Mouse (Mus musculus): ENCODE results near the gene Arhgap25. TPM values are rescaled to one million over a fixed set of nuclear protein-coding genes. Genes with fewer than 3 reads are reported as not detected.

Arhgap25 gene
- polyA plus RNA-seq, 1 experiment from 2014 or later, result 1.6 TPM

DNA sequence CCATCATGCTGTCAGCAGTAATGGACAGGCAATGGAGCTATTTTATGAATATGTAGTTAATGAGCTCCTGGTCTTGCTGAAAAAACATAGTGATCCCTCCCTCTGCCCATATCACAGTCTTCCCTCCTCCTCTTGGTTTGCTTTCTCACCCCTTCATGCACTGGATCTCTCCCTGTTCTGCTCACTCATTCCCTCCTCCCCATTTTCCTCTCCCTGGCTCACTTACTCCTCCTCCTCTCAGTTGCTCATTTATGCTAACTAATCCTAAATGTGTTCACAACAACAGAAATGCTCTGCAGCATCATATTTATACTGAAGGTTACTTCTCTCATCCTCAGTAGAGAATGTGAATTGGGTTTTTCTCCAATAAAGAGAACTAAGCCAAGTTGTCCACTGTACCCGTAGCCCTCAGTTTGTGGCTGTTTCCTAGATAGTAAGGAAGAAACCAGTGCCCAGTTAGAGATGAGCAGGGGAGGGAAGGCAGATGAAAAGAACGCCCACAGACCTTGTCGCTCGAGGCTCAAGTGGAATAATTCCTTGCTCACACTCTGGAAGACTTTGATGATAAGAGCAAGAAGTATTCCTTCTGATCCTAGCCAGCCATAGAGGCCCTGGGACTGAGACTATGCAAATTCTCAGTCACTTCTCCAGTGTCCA lies 15.2 kb downstream of the Arhgap25 start:
- Histone ChIP-seq H3K4me2 (no peak overlapping the region), H3K36me3 (replicated peaks) (no peaks in the 10 kb centered on the region), H3K27ac (no peak overlapping the region), H3K4me1 (no peaks in the 10 kb centered on the region), H3K4me3 (replicated peaks) (no peak overlapping the region), H3K9me3 (no peaks in the 10 kb centered on the region), H3K27me3 (no peaks in the 10 kb centered on the region), H3K9ac (no peak overlapping the region)
- ATAC-seq (ENCODE audit: low FRiP score), result no peak
- 85% methylated on average over 4 of the region's 4 CpGs for WGBS

GRCm38 (mm10) chr6:87514321-87514720 lies 18.7 kb downstream of the Arhgap25 start:
- no peaks in the 10 kb centered on the region for H3K27me3 ChIP-seq
- no peak overlapping the region for H3K4me2 ChIP-seq
- H3K9me3 ChIP-seq, result no peaks in the 10 kb centered on the region
- H3K27ac ChIP-seq, result no peak overlapping the region
- no peaks in the 10 kb centered on the region for H3K36me3 ChIP-seq (replicated peaks)
- no peak for ATAC-seq (ENCODE audit: low FRiP score)
- 83% methylated on average over 4 of the region's 4 CpGs for WGBS
- H3K9ac ChIP-seq, result no peak overlapping the region
- no peaks in the 10 kb centered on the region for H3K4me1 ChIP-seq
- no peak overlapping the region for H3K4me3 ChIP-seq (replicated peaks)

DNA sequence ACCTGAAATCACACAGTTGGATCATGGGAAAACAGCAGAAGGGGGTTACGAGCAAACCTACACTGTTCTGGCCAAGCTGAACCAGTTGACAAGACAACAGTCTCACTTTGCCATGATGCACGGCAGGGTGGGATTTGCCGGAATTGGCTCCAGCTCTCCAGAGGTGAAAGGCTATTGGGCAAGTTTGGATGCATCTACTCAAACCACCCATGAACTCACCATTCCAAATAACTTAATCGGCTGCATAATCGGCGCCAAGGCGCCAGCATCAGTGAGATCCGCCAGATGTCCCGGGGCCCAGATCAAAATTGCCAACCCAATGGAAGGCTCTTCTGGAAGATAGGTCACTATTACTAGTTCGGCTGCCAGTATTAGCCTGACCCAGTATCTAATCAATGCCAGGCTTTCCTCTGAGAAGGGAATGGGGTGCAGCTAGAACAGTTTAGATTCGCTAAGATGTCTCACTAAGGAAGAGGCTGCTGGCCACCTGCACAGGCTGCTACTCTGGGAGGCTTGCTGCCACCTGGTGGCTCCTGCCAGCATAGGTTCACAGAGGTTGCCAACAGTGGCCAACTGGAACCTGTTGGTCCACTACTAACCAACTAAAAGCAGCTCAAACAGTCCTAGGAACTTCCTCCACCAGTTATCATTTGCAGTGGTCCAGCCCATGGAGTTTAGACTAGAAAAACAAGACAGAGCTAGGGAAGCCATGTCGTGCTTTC lies 19.9 kb downstream of the Arhgap25 start:
- H3K4me1 ChIP-seq, result no peaks in the 10 kb centered on the region
- no peaks in the 10 kb centered on the region for H3K27me3 ChIP-seq
- no peak overlapping the region for H3K27ac ChIP-seq
- no peak for ATAC-seq (ENCODE audit: low FRiP score)
- H3K36me3 ChIP-seq (replicated peaks), result no peaks in the 10 kb centered on the region
- 74% methylated on average over 12 of the region's 12 CpGs for WGBS
- no peak overlapping the region for H3K4me2 ChIP-seq
- H3K9me3 ChIP-seq, result no peaks in the 10 kb centered on the region
- no peak overlapping the region for H3K9ac ChIP-seq
- H3K4me3 ChIP-seq (replicated peaks), result no peak overlapping the region

GRCm38 (mm10) chr6:87510999-87511398 lies 22.1 kb downstream of the Arhgap25 start:
- no peak overlapping the region for H3K4me3 ChIP-seq (replicated peaks)

GRCm38 (mm10) chr6:87509806-87510205 lies 23.3 kb downstream of the Arhgap25 start:
- 92% methylated on average over 2 of the region's 2 CpGs for WGBS
- no peak for ATAC-seq (ENCODE audit: low FRiP score)
- H3K4me3 ChIP-seq (replicated peaks), result no peak overlapping the region

More at GRCm38 (mm10) chr6:87510999-87511398, 22.1 kb downstream of the Arhgap25 start:
- Histone ChIP-seq H3K36me3 (replicated peaks) (no peaks in the 10 kb centered on the region), H3K4me2 (no peak overlapping the region), H3K4me1 (no peaks in the 10 kb centered on the region), H3K27me3 (no peaks in the 10 kb centered on the region), H3K27ac (no peak overlapping the region), H3K9ac (no peak overlapping the region), H3K9me3 (no peaks in the 10 kb centered on the region)
- 88% methylated on average over 4 of the region's 4 CpGs for WGBS
- ATAC-seq (ENCODE audit: low FRiP score), result no peak

GRCm38 (mm10) chr6:87504875-87505274 lies 28.2 kb downstream of the Arhgap25 start:
- WGBS, result 71% methylated on average over 7 of the region's 7 CpGs

More at GRCm38 (mm10) chr6:87509806-87510205, 23.3 kb downstream of the Arhgap25 start:
- Histone ChIP-seq H3K4me2 (no peak overlapping the region), H3K9ac (no peak overlapping the region), H3K36me3 (replicated peaks) (no peaks in the 10 kb centered on the region), H3K9me3 (no peaks in the 10 kb centered on the region), H3K27ac (no peak overlapping the region), H3K27me3 (no peaks in the 10 kb centered on the region), H3K4me1 (peaks cover 4% of the 10 kb centered on the region; the same call in 1 of the 2 replicates)

GRCm38 (mm10) chr6:87503976-87504375 lies 29.1 kb downstream of the Arhgap25 start:
- Histone ChIP-seq H3K4me1 (peaks cover 7% of the 10 kb centered on the region; the same call in 1 of the 2 replicates), H3K27ac (no peak overlapping the region), H3K9me3 (no peaks in the 10 kb centered on the region), H3K4me2 (no peak overlapping the region), H3K36me3 (replicated peaks) (no peaks in the 10 kb centered on the region), H3K27me3 (no peaks in the 10 kb centered on the region), H3K9ac (no peak overlapping the region), H3K4me3 (replicated peaks) (no peak overlapping the region)
- ATAC-seq (ENCODE audit: low FRiP score), result no peak
- 62% methylated on average over 5 of the region's 5 CpGs for WGBS

More at GRCm38 (mm10) chr6:87504875-87505274, 28.2 kb downstream of the Arhgap25 start:
- H3K4me3 ChIP-seq (replicated peaks), result no peak overlapping the region
- H3K9me3 ChIP-seq, result no peaks in the 10 kb centered on the region
- H3K4me1 ChIP-seq, result peaks cover 7% of the 10 kb centered on the region; the same call in 1 of the 2 replicates
- ATAC-seq (ENCODE audit: low FRiP score), result no peak
- H3K27ac ChIP-seq, result no peak overlapping the region
- no peaks in the 10 kb centered on the region for H3K36me3 ChIP-seq (replicated peaks)
- no peak overlapping the region for H3K4me2 ChIP-seq
- H3K27me3 ChIP-seq, result no peaks in the 10 kb centered on the region
- H3K9ac ChIP-seq, result no peak overlapping the region

- Histone ChIP-seq H3K9me3 (no peaks in the 10 kb centered on the region), H3K4me3 (replicated peaks) (no peak overlapping the region), H3K27me3 (no peaks in the 10 kb centered on the region), H3K4me1 (peaks cover 7% of the 10 kb centered on the region; the same call in 1 of the 2 replicates), H3K4me2 (no peak overlapping the region), H3K9ac (no peak overlapping the region), H3K27ac (no peak overlapping the region), H3K36me3 (replicated peaks) (no peaks in the 10 kb centered on the region)
- WGBS, result 96% methylated on average over 1 of the region's 1 CpGs
- ATAC-seq (ENCODE audit: low FRiP score), result no peak
Observed at GRCm38 (mm10) chr6:87503536-87503935, 29.5 kb downstream of the Arhgap25 start.

DNA sequence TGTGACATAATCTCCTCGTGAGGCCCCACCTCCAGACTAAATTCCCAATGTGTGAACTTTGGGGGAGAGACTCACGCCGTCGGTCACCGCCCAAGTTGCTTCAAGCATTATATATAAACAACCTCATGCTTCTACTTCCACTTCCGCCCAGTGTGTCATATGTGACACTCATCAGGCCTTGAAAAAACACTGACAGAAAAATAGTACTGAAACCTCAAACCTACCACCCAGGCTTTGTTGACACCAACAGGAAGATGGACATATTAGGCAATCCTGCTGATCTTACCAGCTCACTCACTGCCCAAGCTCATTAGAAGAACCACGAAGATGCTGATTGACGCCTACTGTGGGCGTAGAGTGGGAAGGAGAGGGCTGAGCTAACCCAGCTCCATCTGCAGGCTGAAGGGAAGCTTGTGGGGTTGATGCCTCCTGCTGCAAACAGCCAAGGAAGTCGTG lies 30.2 kb downstream of the Arhgap25 start:
- Histone ChIP-seq H3K27me3 (no peaks in the 10 kb centered on the region), H3K9ac (no peak overlapping the region), H3K27ac (no peak overlapping the region), H3K36me3 (replicated peaks) (no peaks in the 10 kb centered on the region), H3K9me3 (no peaks in the 10 kb centered on the region), H3K4me2 (no peak overlapping the region), H3K4me1 (peaks cover 7% of the 10 kb centered on the region; the same call in 1 of the 2 replicates), H3K4me3 (replicated peaks) (no peak overlapping the region)
- no peak for ATAC-seq (ENCODE audit: low FRiP score)
- WGBS, result 86% methylated on average over 10 of the region's 10 CpGs

DNA sequence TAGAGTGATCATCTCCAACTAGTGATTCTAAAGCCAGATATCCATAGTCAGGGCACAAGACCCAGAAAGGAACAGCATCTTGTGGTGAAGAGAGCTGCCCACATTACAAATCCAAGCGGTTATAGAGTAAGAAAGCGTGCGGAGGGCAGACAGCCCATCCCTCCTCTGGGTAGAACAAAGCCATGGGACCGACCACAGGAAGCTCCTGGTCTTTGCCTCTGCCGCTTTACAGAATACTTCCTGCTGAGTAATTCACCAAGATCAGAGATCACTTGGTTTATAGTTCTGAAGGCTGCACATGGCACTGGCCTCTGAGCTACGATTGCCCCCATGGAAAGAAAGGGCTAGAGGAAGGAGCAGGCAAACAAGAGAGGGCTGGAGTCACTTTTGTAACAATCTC lies 30.6 kb downstream of the Arhgap25 start:
- no peak overlapping the region for H3K9ac ChIP-seq
- peaks cover 7% of the 10 kb centered on the region; the same call in 1 of the 2 replicates for H3K4me1 ChIP-seq
- H3K27ac ChIP-seq, result no peak overlapping the region
- H3K27me3 ChIP-seq, result no peaks in the 10 kb centered on the region
- H3K4me3 ChIP-seq (replicated peaks), result no peak overlapping the region
- no peaks in the 10 kb centered on the region for H3K9me3 ChIP-seq
- 60% methylated on average over 6 of the region's 6 CpGs for WGBS
- no peak overlapping the region for H3K4me2 ChIP-seq
- no peak for ATAC-seq (ENCODE audit: low FRiP score)
- H3K36me3 ChIP-seq (replicated peaks), result no peaks in the 10 kb centered on the region

GRCm38 (mm10) chr6:87500696-87501095 lies 32.4 kb downstream of the Arhgap25 start:
- 88% methylated on average over 7 of the region's 7 CpGs for WGBS
- peaks cover 7% of the 10 kb centered on the region; the same call in 1 of the 2 replicates for H3K4me1 ChIP-seq
- H3K36me3 ChIP-seq (replicated peaks), result no peaks in the 10 kb centered on the region
- H3K4me2 ChIP-seq, result no peak overlapping the region
- H3K9ac ChIP-seq, result no peak overlapping the region
- no peak overlapping the region for H3K4me3 ChIP-seq (replicated peaks)
- no peak for ATAC-seq (ENCODE audit: low FRiP score)
- H3K9me3 ChIP-seq, result no peaks in the 10 kb centered on the region
- no peaks in the 10 kb centered on the region for H3K27me3 ChIP-seq
- no peak overlapping the region for H3K27ac ChIP-seq

GRCm38 (mm10) chr6:87499791-87500190 lies 33.3 kb downstream of the Arhgap25 start:
- Histone ChIP-seq H3K4me3 (replicated peaks) (no peak overlapping the region), H3K36me3 (replicated peaks) (no peaks in the 10 kb centered on the region), H3K9ac (no peak overlapping the region), H3K27me3 (no peaks in the 10 kb centered on the region), H3K9me3 (no peaks in the 10 kb centered on the region), H3K4me1 (peaks cover 3% of the 10 kb centered on the region; the same call in 1 of the 2 replicates), H3K27ac (no peak overlapping the region), H3K4me2 (no peak overlapping the region)
- ATAC-seq (ENCODE audit: low FRiP score), result no peak
- 82% methylated on average over 6 of the region's 6 CpGs for WGBS
